Mouse (Mus musculus): ENCODE results near the gene Gm8922. TPM values are rescaled to one million over a fixed set of nuclear protein-coding genes. Genes with fewer than 3 reads are reported as not detected.
"Not testable (repeated sequence)": the region's sequence is repeated elsewhere in the genome, so short reads cannot be mapped to it uniquely, and the experiment has no call there.

Gm8922 gene
- polyA plus RNA-seq (2014; fragmentation: Nextera tagmentation; extraction: Ambion mirVana), result not detected in 2 replicates

- WGBS, result no CpG with 5 or more reads among the region's 2 CpGs
- not testable (repeated sequence) for DNase-seq (ENCODE audit: low spot score)
These were observed at the start of gene Gm8922 for GRCm38 (mm10) chr5:11681659-11682058. TSS of gene Gm8922 (plus strand) at chr5:11681959.

More at GRCm38 (mm10) chr5:11681659-11682058, at the start of gene Gm8922:
- not testable (repeated sequence) for H3K36me3 ChIP-seq (replicated peaks; ENCODE audit: control insufficient read depth, insufficient read depth); H3K27me3 ChIP-seq (ENCODE audit: control insufficient read depth, insufficient read depth, low read length); ATAC-seq (ENCODE audit: low FRiP score); H3K4me1 ChIP-seq (replicated peaks; ENCODE audit: control insufficient read depth, insufficient read depth, low read length); H3K4me2 ChIP-seq (replicated peaks); H3K9me3 ChIP-seq (ENCODE audit: control insufficient read depth, low read length); H3K4me3 ChIP-seq (replicated peaks; ENCODE audit: low read length); H3K9ac ChIP-seq; H3K27ac ChIP-seq

Other genes with a start within 250 kb of the Gm8922 start
- not detected in 2 replicates for gene Gm8906, start 179.3 kb upstream of the Gm8922 start, polyA plus RNA-seq (2014; fragmentation: Nextera tagmentation; extraction: Ambion mirVana)
- gene Gm6460, start 87.0 kb upstream of the Gm8922 start, polyA plus RNA-seq (2014; fragmentation: Nextera tagmentation; extraction: Ambion mirVana), result not detected in 2 replicates
- not detected in 2 replicates for gene Gm8926, start 88.6 kb downstream of the Gm8922 start, polyA plus RNA-seq (2014; fragmentation: Nextera tagmentation; extraction: Ambion mirVana)
- not detected in 2 replicates for gene Gm6465, start 163.6 kb downstream of the Gm8922 start, polyA plus RNA-seq (2014; fragmentation: Nextera tagmentation; extraction: Ambion mirVana)
- not detected in 2 replicates for gene 4933402N22Rik, start 236.1 kb downstream of the Gm8922 start, polyA plus RNA-seq (2014; fragmentation: Nextera tagmentation; extraction: Ambion mirVana)

Data from hindbrain, embryonic 14.5 days (tissue).